Mouse (Mus musculus) A20 (cell line): ENCODE results near the gene Gm28038.

ENCODE experiments used
- DNase-seq: peaks from one replicate; pipeline ENCODE4 v3.0.0-alpha.2; 2011; ENCODE audit warnings: low read depth, low spot score

The Gm28038 gene

GRCm38 (mm10) chr2:30345971-30346676 lies 65.3 kb downstream of the Gm28038 start:
- no peak for DNase-seq

GRCm38 (mm10) chr2:30349196-30349595 lies 68.4 kb downstream of the Gm28038 start:
- DNase-seq: no peak
